12 mouse cellular contexts compared by ENCODE assay signal in genomic region chr8:127038928-127039327, GRCm38 (mm10). TPM values are rescaled to one million over a fixed set of nuclear protein-coding genes. Genes with fewer than 3 reads are reported as not detected.
DNase-seq lines count a peak whose midpoint lies in the region; TF ChIP-seq lines count a peak whose summit lies in the region.
"Had no signal": no experiment of that assay in that cellular context is flagged by ENCODE, and none has a peak within 500 bp of the region (broad histone marks: within the 10 kb centered on the region; RNA-seq: fewer than 3 reads in every experiment).

No protein-coding gene starts in this region.

- H3K4me1 ChIP-seq in heart, embryonic 10.5 days, result peaks cover 9% of the 10 kb centered on the region; the same call in 1 of the 2 replicates
- H3K4me1 ChIP-seq: midbrain, embryonic 15.5 days had no signal

- 55% methylated on average over 4 of the region's 4 CpGs for WGBS in heart, embryonic 10.5 days

- no peak for TF ChIP-seq CTCF in brain, embryonic 14.5 days (IDR thresholded peaks at IDR 0.05; ENCODE audit: borderline replicate concordance, extremely low read depth, insufficient read depth, insufficient read length)

- H3K27me3 ChIP-seq in heart, embryonic 10.5 days (ENCODE audit: insufficient read depth, poor library complexity, severe bottlenecking), result no peaks in the 10 kb centered on the region
- H3K27me3 ChIP-seq: midbrain, embryonic 15.5 days had no signal

- TF ChIP-seq POLR2A in brain, embryonic 14.5 days (IDR thresholded peaks at IDR 0.05; ENCODE audit: borderline replicate concordance, extremely low read depth, insufficient read depth, insufficient read length, poor library complexity, severe bottlenecking), result no peak

- no peak overlapping the region for H3K4me3 ChIP-seq in heart, embryonic 10.5 days
- H3K4me3 ChIP-seq: midbrain, embryonic 15.5 days had no signal

- no peaks in the 10 kb centered on the region for H3K9me3 ChIP-seq in heart, embryonic 10.5 days
- H3K9me3 ChIP-seq: midbrain, embryonic 15.5 days had no signal

- no peak overlapping the region for H3K27ac ChIP-seq in heart, embryonic 10.5 days
- H3K27ac ChIP-seq: midbrain, embryonic 15.5 days had no signal

- H3K36me3 ChIP-seq in heart, embryonic 10.5 days, result no peaks in the 10 kb centered on the region
- H3K36me3 ChIP-seq: midbrain, embryonic 15.5 days had no signal

- intact Hi-C loops in left cerebral cortex, postnatal 25 days (cut with DNase I), result no loop called here

- DNase-seq in frontal cortex, adult 2 months (ENCODE audit: extremely low spot score in 1 of 2, low spot score in 1 of 2), result peak; percentile 8 to 22
- no peak for DNase-seq in frontal cortex, postnatal 10 days (ENCODE audit: low spot score in 2 of 2)
- peak; percentile 86 for DNase-seq in brain, embryonic 14.5 days (ENCODE audit: low read depth)
- DNase-seq in fibroblast of lung, adult 2 months (ENCODE audit: low read depth), result peak; percentile 10
- peak; percentile 11 to 54 for DNase-seq in left cerebral cortex, postnatal 25 days (ENCODE audit: low spot score in 2 of 2)
- no peak for DNase-seq in spleen, postnatal 14 days (ENCODE audit: low spot score in 2 of 2)
- no peak for DNase-seq in kidney, adult 18-20 months
- DNase-seq in heart, embryonic 10.5 days (ENCODE audit: low spot score), result no peak
- DNase-seq: gastrocnemius, postnatal 10 days; kidney, adult 11 months; liver, postnatal 0 days had no signal

RNA-seq across cellular contexts. Expression of gene Pard3, which starts 24.8 kb away (rescaled TPM):
- polyA plus RNA-seq in frontal cortex, adult 2 months (2012; rRNA removed), result 10.1 and 11.9 TPM in 2 replicates
- polyA plus RNA-seq in brain, embryonic 14.5 days (2012; rRNA removed), result 26.0 and 35.1 TPM in 2 replicates
- 10 to 100 TPM; 14.4 to 21.6 TPM for total RNA-seq in left cerebral cortex, postnatal 25 days (2021)
- polyA plus RNA-seq in heart, embryonic 10.5 days (2016; fragmentation: Nextera tagmentation; extraction: Ambion mirVana), result 21.5 and 25.2 TPM in 2 replicates

Comparison
In these comparisons a context has a peak if more than half of its experiments do, and no peak if none do; other contexts are left out.
1. DNase-seq: peak in frontal cortex, adult 2 months (2 of 2), brain, embryonic 14.5 days (single experiment), fibroblast of lung, adult 2 months (single experiment) and left cerebral cortex, postnatal 25 days (2 of 2); none in frontal cortex, postnatal 10 days (0 of 2), spleen, postnatal 14 days (0 of 2), kidney, adult 18-20 months (single experiment) and heart, embryonic 10.5 days (single experiment).